Mouse (Mus musculus): Measurements from ENCODE around the gene Krt42. TPM values are rescaled to one million over a fixed set of nuclear protein-coding genes. Genes with fewer than 3 reads are reported as not detected.
"Not testable (repeated sequence)": the region's sequence is repeated elsewhere in the genome, so short reads cannot be mapped to it uniquely, and the experiment has no call there.

The Krt42 gene
- polyA plus RNA-seq (2014; fragmentation: Nextera tagmentation; extraction: Ambion mirVana): not detected in 2 replicates

GRCm38 (mm10) chr11:100269821-100270332, at the start of gene Krt42:
Gene Krt42, minus strand, starts transcription at chr11:100269871.
- Histone ChIP-seq H3K9ac (replicated peaks; ENCODE audit: low read length) (no peak within 1 kb of the TSS), H3K27ac (replicated peaks; ENCODE audit: low read depth, low read length) (no peak within 1 kb of the TSS), H3K36me3 (ENCODE audit: control insufficient read depth, insufficient read depth, low read length) (no peaks in the 10 kb centered on the region), H3K4me2 (ENCODE audit: low read length) (no peak within 1 kb of the TSS), H3K27me3 (ENCODE audit: control insufficient read depth, insufficient read depth, low read length) (no peaks in the 10 kb centered on the region), H3K4me3 (replicated peaks; ENCODE audit: low read depth, low read length) (no peak within 1 kb of the TSS), H3K9me3 (ENCODE audit: control insufficient read depth, low read length) (no peaks in the 10 kb centered on the region), H3K4me1 (ENCODE audit: control insufficient read depth, insufficient read depth, low read length) (no peaks in the 10 kb centered on the region)
- ATAC-seq (ENCODE audit: low FRiP score, low TSS enrichment) (no peak), DNase-seq (no peak)
- WGBS: 88% methylated on average over 7 of the region's 7 CpGs

- Histone ChIP-seq H3K27ac (replicated peaks; ENCODE audit: low read depth, low read length) (peak overlapping the region; percentile 80), H3K9me3 (ENCODE audit: control insufficient read depth, low read length) (no peaks in the 10 kb centered on the region), H3K4me3 (replicated peaks; ENCODE audit: low read depth, low read length) (peak overlapping the region; percentile 34), H3K4me1 (ENCODE audit: control insufficient read depth, insufficient read depth, low read length) (peaks cover 7% of the 10 kb centered on the region; the same call in 1 of the 2 replicates), H3K36me3 (ENCODE audit: control insufficient read depth, insufficient read depth, low read length) (peaks cover 20% of the 10 kb centered on the region), H3K4me2 (ENCODE audit: low read length) (peak overlapping the region; percentile 60), H3K9ac (replicated peaks; ENCODE audit: low read length) (0 out of 2 replicates have a peak overlapping the region, but pooled peaks have one; percentile 16), H3K27me3 (ENCODE audit: control insufficient read depth, insufficient read depth, low read length) (no peaks in the 10 kb centered on the region)
- ATAC-seq (ENCODE audit: low FRiP score, low TSS enrichment) (0 out of 2 replicates have a peak, but pooled peaks have one; percentile 0), DNase-seq (no peak)
- 89% methylated on average over 10 of the region's 10 CpGs for WGBS
These were observed 49.1 kb upstream of the Krt42 start for GRCm38 (mm10) chr11:100318529-100319451.

- DNase-seq (no peak), ATAC-seq (ENCODE audit: low FRiP score, low TSS enrichment) (no peak)
- WGBS: 81% methylated on average over 6 of the region's 6 CpGs
- H3K4me2 ChIP-seq (ENCODE audit: low read length): no peak overlapping the region
- no peak overlapping the region for H3K27ac ChIP-seq (replicated peaks; ENCODE audit: low read depth, low read length)
- H3K9ac ChIP-seq (replicated peaks; ENCODE audit: low read length): no peak overlapping the region
- peaks cover 18% of the 10 kb centered on the region for H3K36me3 ChIP-seq (ENCODE audit: control insufficient read depth, insufficient read depth, low read length)
- no peaks in the 10 kb centered on the region for H3K9me3 ChIP-seq (ENCODE audit: control insufficient read depth, low read length)
- H3K4me1 ChIP-seq (ENCODE audit: control insufficient read depth, insufficient read depth, low read length): peaks cover 7% of the 10 kb centered on the region; the same call in 1 of the 2 replicates
- no peaks in the 10 kb centered on the region for H3K27me3 ChIP-seq (ENCODE audit: control insufficient read depth, insufficient read depth, low read length)
- no peak overlapping the region for H3K4me3 ChIP-seq (replicated peaks; ENCODE audit: low read depth, low read length)
These were observed 48.2 kb upstream of the Krt42 start for GRCm38 (mm10) chr11:100317826-100318380.

- Histone ChIP-seq H3K9me3 (ENCODE audit: control insufficient read depth, low read length) (no peaks in the 10 kb centered on the region), H3K4me3 (replicated peaks; ENCODE audit: low read depth, low read length) (no peak overlapping the region), H3K36me3 (ENCODE audit: control insufficient read depth, insufficient read depth, low read length) (no peaks in the 10 kb centered on the region), H3K4me2 (ENCODE audit: low read length) (no peak overlapping the region), H3K27me3 (ENCODE audit: control insufficient read depth, insufficient read depth, low read length) (no peaks in the 10 kb centered on the region), H3K9ac (replicated peaks; ENCODE audit: low read length) (no peak overlapping the region), H3K27ac (replicated peaks; ENCODE audit: low read depth, low read length) (no peak overlapping the region), H3K4me1 (ENCODE audit: control insufficient read depth, insufficient read depth, low read length) (peaks cover 3% of the 10 kb centered on the region; the same call in 1 of the 2 replicates)
- ATAC-seq (ENCODE audit: low FRiP score, low TSS enrichment) (no peak), DNase-seq (no peak)
- WGBS: 90% methylated on average over 5 of the region's 5 CpGs
These were observed 45.8 kb upstream of the Krt42 start for GRCm38 (mm10) chr11:100315439-100315838.

GRCm38 (mm10) chr11:100313424-100313823, 43.8 kb upstream of the Krt42 start:
- no peaks in the 10 kb centered on the region for H3K9me3 ChIP-seq (ENCODE audit: control insufficient read depth, low read length)

GRCm38 (mm10) chr11:100312096-100312679, 42.5 kb upstream of the Krt42 start:
- no peak overlapping the region for H3K4me2 ChIP-seq (ENCODE audit: low read length)

More at GRCm38 (mm10) chr11:100313424-100313823, 43.8 kb upstream of the Krt42 start:
- Histone ChIP-seq H3K4me2 (ENCODE audit: low read length) (no peak overlapping the region), H3K27me3 (ENCODE audit: control insufficient read depth, insufficient read depth, low read length) (no peaks in the 10 kb centered on the region), H3K27ac (replicated peaks; ENCODE audit: low read depth, low read length) (no peak overlapping the region), H3K4me3 (replicated peaks; ENCODE audit: low read depth, low read length) (no peak overlapping the region), H3K36me3 (ENCODE audit: control insufficient read depth, insufficient read depth, low read length) (no peaks in the 10 kb centered on the region), H3K4me1 (ENCODE audit: control insufficient read depth, insufficient read depth, low read length) (no peaks in the 10 kb centered on the region), H3K9ac (replicated peaks; ENCODE audit: low read length) (no peak overlapping the region)
- ATAC-seq (ENCODE audit: low FRiP score, low TSS enrichment) (no peak), DNase-seq (no peak)
- 92% methylated on average over 6 of the region's 6 CpGs for WGBS

GRCm38 (mm10) chr11:100311656-100312055, 42.0 kb upstream of the Krt42 start:
- 80% methylated on average over 1 of the region's 1 CpGs for WGBS
- no peak overlapping the region for H3K9ac ChIP-seq (replicated peaks; ENCODE audit: low read length)
- H3K4me1 ChIP-seq (ENCODE audit: control insufficient read depth, insufficient read depth, low read length): no peaks in the 10 kb centered on the region
- no peak overlapping the region for H3K4me2 ChIP-seq (ENCODE audit: low read length)
- H3K27ac ChIP-seq (replicated peaks; ENCODE audit: low read depth, low read length): no peak overlapping the region
- H3K27me3 ChIP-seq (ENCODE audit: control insufficient read depth, insufficient read depth, low read length): no peaks in the 10 kb centered on the region
- no peak overlapping the region for H3K4me3 ChIP-seq (replicated peaks; ENCODE audit: low read depth, low read length)
- no peaks in the 10 kb centered on the region for H3K36me3 ChIP-seq (ENCODE audit: control insufficient read depth, insufficient read depth, low read length)
- no peaks in the 10 kb centered on the region for H3K9me3 ChIP-seq (ENCODE audit: control insufficient read depth, low read length)
- ATAC-seq (ENCODE audit: low FRiP score, low TSS enrichment) (no peak), DNase-seq (no peak)

More at GRCm38 (mm10) chr11:100312096-100312679, 42.5 kb upstream of the Krt42 start:
- H3K4me3 ChIP-seq (replicated peaks; ENCODE audit: low read depth, low read length): no peak overlapping the region
- ATAC-seq (ENCODE audit: low FRiP score, low TSS enrichment) (no peak), DNase-seq (no peak)
- H3K9me3 ChIP-seq (ENCODE audit: control insufficient read depth, low read length): no peaks in the 10 kb centered on the region
- H3K27me3 ChIP-seq (ENCODE audit: control insufficient read depth, insufficient read depth, low read length): no peaks in the 10 kb centered on the region
- no peak overlapping the region for H3K9ac ChIP-seq (replicated peaks; ENCODE audit: low read length)
- no peaks in the 10 kb centered on the region for H3K36me3 ChIP-seq (ENCODE audit: control insufficient read depth, insufficient read depth, low read length)
- no peaks in the 10 kb centered on the region for H3K4me1 ChIP-seq (ENCODE audit: control insufficient read depth, insufficient read depth, low read length)
- 34% methylated on average over 5 of the region's 5 CpGs for WGBS
- no peak overlapping the region for H3K27ac ChIP-seq (replicated peaks; ENCODE audit: low read depth, low read length)

GRCm38 (mm10) chr11:100308672-100309071, 39.0 kb upstream of the Krt42 start:
- not testable (repeated sequence) for ATAC-seq (ENCODE audit: low FRiP score, low TSS enrichment); H3K27ac ChIP-seq (replicated peaks; ENCODE audit: low read depth, low read length); H3K4me2 ChIP-seq (ENCODE audit: low read length); H3K4me3 ChIP-seq (replicated peaks; ENCODE audit: low read depth, low read length); H3K9ac ChIP-seq (replicated peaks; ENCODE audit: low read length); H3K9me3 ChIP-seq (ENCODE audit: control insufficient read depth, low read length); H3K4me1 ChIP-seq (ENCODE audit: control insufficient read depth, insufficient read depth, low read length); H3K27me3 ChIP-seq (ENCODE audit: control insufficient read depth, insufficient read depth, low read length); H3K36me3 ChIP-seq (ENCODE audit: control insufficient read depth, insufficient read depth, low read length); DNase-seq
- 90% methylated on average over 6 of the region's 6 CpGs for WGBS
